Mouse (Mus musculus): ENCODE measurements around the gene Exosc8.

DNA sequence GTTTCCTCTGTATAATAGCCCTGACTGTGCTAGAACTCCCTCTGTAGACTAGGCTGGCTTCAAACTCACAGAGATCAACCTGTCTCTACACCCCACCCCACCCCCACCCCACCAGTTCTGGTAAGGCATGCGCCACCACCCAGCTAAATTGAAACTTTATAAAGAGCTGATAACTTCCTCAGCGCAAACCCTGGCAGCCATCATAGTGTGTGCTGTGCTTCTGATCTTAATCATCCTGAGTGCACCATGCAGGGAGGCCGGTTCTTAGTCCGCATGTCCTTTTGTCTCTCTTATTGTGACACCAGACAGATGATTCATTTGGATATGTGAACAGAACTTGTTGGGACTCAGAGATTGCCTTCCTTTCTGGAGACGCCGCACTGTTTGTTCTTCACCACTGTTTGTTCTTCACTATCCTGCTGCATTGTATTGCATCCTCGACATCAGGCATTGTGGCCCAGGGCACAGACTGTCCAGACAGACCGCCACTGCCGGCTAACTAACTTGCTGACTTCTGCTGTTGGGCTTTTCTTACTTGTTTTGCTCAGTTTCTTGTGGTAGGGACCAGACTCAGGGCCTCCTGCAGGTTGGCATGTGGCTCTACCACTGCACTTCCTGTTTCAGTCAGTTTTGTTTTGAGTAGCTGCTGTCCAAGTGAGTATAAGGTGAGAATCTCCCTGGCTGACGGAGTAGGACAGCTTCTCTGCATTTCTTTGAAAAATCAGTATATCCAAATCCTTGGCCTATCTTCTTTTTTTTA is 11.3 kb downstream of the Exosc8 start:
- TF ChIP-seq TAL1 (IDR thresholded peaks at IDR 0.05; ENCODE audit: low read length) (no peak), GATA1 (IDR thresholded peaks at IDR 0.05; ENCODE audit: low read length) (no peak)
